Mouse (Mus musculus) heart, postnatal 0 days (tissue): ENCODE data around the gene Pramel1.

Experiments used
- CTCF ChIP-seq: IDR thresholded peaks from 2 replicates; pipeline ENCODE4 v1.5.1; 2016; ENCODE audit warnings: antibody characterized with exemption, control low read depth, low read depth
- EP300 ChIP-seq: IDR thresholded peaks from 2 replicates; pipeline ENCODE4 v1.6.1; 2016; ENCODE audit warnings: antibody characterized with exemption, low read depth

GRCm38 (mm10) chr4:143379480-143379879, 14.7 kb upstream of the Pramel1 start:
- TF ChIP-seq CTCF, result no peak
- no peak for TF ChIP-seq EP300
